Mouse (Mus musculus): ENCODE measurements around the gene Cachd1. TPM values are rescaled to one million over a fixed set of nuclear protein-coding genes. Genes with fewer than 3 reads are reported as not detected.
A peak's percentile ranks its signal among the peaks of the same experiment; 100 is the strongest.

Cachd1 gene
- polyA plus RNA-seq, 1 experiment from 2014 or later, result 16.6 TPM

DNA sequence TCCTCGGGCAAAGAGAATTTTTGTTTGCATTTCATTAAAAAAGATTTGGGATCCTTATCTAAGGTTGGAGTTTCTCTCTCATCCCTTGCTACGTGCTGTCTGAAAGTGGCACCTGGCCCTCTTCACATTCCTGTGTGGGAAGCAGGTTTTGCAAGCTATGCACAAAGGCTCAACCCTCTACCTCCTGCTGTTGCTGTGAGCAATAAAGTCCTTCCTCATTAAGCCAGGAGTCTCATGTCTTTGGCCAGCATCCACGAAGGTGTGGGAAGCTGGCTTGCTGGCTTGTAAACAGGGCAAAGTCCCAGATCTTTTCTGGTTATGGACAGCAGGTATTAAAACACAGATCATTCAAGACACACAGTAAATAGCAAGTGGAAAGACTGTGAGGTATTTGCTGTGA, 7.9 kb upstream of the Cachd1 start:
- Histone ChIP-seq H3K27ac (replicated peaks) (no peak overlapping the region), H3K4me1 (replicated peaks) (no peaks in the 10 kb centered on the region), H3K27me3 (no peaks in the 10 kb centered on the region), H3K4me2 (no peak overlapping the region), H3K9me3 (no peaks in the 10 kb centered on the region), H3K9ac (no peak overlapping the region), H3K36me3 (no peaks in the 10 kb centered on the region), H3K4me3 (no peak overlapping the region)
- no peak for ATAC-seq (ENCODE audit: low read depth)
- 38% methylated on average over 3 of the region's 3 CpGs for WGBS

- peak overlapping the region; percentile 91 for H3K9ac ChIP-seq
- peaks cover 46% of the 10 kb centered on the region for H3K4me1 ChIP-seq (replicated peaks)
- H3K27me3 ChIP-seq, result no peaks in the 10 kb centered on the region
- H3K27ac ChIP-seq (replicated peaks), result peak overlapping the region; percentile 93
- H3K4me2 ChIP-seq, result peak overlapping the region; percentile 86
- peak overlapping the region; percentile 94 for H3K4me3 ChIP-seq
- no peaks in the 10 kb centered on the region for H3K9me3 ChIP-seq
- under 1% methylated on average over 60 of the region's 68 CpGs for WGBS
- peak; percentile 52 for ATAC-seq (ENCODE audit: low read depth)
- no peaks in the 10 kb centered on the region for H3K36me3 ChIP-seq
Measured at GRCm38 (mm10) chr4:100776871-100777375, 448 bp downstream of the Cachd1 start.

- Histone ChIP-seq H3K4me3 (peak overlapping the region; percentile 94), H3K27ac (replicated peaks) (peak overlapping the region; percentile 93), H3K4me1 (replicated peaks) (peaks cover 49% of the 10 kb centered on the region), H3K4me2 (peak overlapping the region; percentile 86), H3K9ac (peak overlapping the region; percentile 91), H3K9me3 (no peaks in the 10 kb centered on the region), H3K36me3 (no peaks in the 10 kb centered on the region), H3K27me3 (no peaks in the 10 kb centered on the region)
- WGBS, result 1% methylated on average over 42 of the region's 42 CpGs
- ATAC-seq (ENCODE audit: low read depth), result peak; percentile 49
Measured at GRCm38 (mm10) chr4:100777376-100778041, 1.0 kb downstream of the Cachd1 start.

DNA sequence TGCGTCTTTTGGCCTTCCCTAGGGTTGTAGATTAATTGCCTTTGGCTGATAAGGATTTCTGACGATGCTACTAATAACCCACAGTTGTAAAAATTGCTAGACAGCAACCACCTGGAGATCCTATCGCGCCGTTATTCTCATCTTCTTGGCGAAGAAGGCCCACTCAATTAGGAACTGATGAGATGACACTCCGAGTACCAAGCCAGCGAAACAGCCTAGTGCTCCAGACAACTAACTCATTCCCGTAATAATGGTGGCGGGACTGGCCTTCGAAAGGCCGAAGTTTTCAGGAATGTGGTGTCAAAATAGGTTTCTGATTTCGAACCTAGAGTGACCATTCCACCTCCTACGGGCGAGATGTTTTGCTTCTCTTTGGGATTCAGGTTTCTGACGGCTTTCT, 1.6 kb downstream of the Cachd1 start:
- H3K36me3 ChIP-seq, result no peaks in the 10 kb centered on the region
- H3K9me3 ChIP-seq, result no peaks in the 10 kb centered on the region
- peak overlapping the region; percentile 86 for H3K4me2 ChIP-seq
- H3K27ac ChIP-seq (replicated peaks), result peak overlapping the region; percentile 93
- H3K9ac ChIP-seq, result peak overlapping the region; percentile 91
- no peak for ATAC-seq (ENCODE audit: low read depth)
- H3K4me3 ChIP-seq, result peak overlapping the region; percentile 94
- 1% methylated on average over 16 of the region's 16 CpGs for WGBS
- H3K4me1 ChIP-seq (replicated peaks), result peaks cover 50% of the 10 kb centered on the region
- H3K27me3 ChIP-seq, result no peaks in the 10 kb centered on the region

- Histone ChIP-seq H3K27me3 (no peaks in the 10 kb centered on the region), H3K4me1 (replicated peaks) (peaks cover 56% of the 10 kb centered on the region), H3K27ac (replicated peaks) (no peak overlapping the region), H3K9me3 (no peaks in the 10 kb centered on the region), H3K4me3 (peak overlapping the region; percentile 94), H3K36me3 (no peaks in the 10 kb centered on the region), H3K4me2 (peak overlapping the region; percentile 86), H3K9ac (peak overlapping the region; percentile 91)
- WGBS, result 8% methylated on average over 4 of the region's 4 CpGs
- no peak for ATAC-seq (ENCODE audit: low read depth)
Measured at GRCm38 (mm10) chr4:100779023-100779422, 2.5 kb downstream of the Cachd1 start.

GRCm38 (mm10) chr4:100779695-100780094, 3.2 kb downstream of the Cachd1 start:
- 3% methylated on average over 5 of the region's 5 CpGs for WGBS
- peak overlapping the region; percentile 91 for H3K9ac ChIP-seq
- ATAC-seq (ENCODE audit: low read depth), result no peak

DNA sequence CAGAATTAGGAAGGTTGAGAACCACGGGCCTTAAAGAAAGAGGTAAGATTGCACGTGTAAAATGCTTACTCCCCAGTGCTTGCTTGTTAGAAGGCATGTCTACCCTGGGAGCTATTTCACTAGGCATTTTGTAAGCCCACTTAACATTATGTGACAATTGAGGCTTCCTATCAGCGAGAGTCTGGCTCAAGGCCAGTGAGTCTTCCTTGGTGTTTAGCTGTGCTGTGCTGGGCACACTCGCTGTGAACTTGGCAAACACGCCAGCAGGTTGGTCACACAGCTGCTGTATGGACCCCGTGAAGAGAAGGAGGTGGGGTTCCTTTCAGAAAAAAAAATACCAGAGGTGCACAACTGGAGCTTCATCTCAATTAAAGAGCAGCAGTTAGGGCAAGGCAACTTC, 4.4 kb downstream of the Cachd1 start:
- H3K36me3 ChIP-seq, result no peaks in the 10 kb centered on the region
- H3K27me3 ChIP-seq, result no peaks in the 10 kb centered on the region
- H3K4me3 ChIP-seq, result no peak overlapping the region
- no peak for ATAC-seq (ENCODE audit: low read depth)
- no peak overlapping the region for H3K27ac ChIP-seq (replicated peaks)
- peak overlapping the region; percentile 86 for H3K4me2 ChIP-seq
- H3K9ac ChIP-seq, result no peak overlapping the region
- peaks cover 57% of the 10 kb centered on the region for H3K4me1 ChIP-seq (replicated peaks)
- WGBS, result 42% methylated on average over 6 of the region's 6 CpGs
- no peaks in the 10 kb centered on the region for H3K9me3 ChIP-seq

More at GRCm38 (mm10) chr4:100779695-100780094, 3.2 kb downstream of the Cachd1 start:
- no peak overlapping the region for H3K27ac ChIP-seq (replicated peaks)
- H3K4me2 ChIP-seq, result peak overlapping the region; percentile 86
- no peaks in the 10 kb centered on the region for H3K27me3 ChIP-seq
- peaks cover 58% of the 10 kb centered on the region for H3K4me1 ChIP-seq (replicated peaks)
- no peaks in the 10 kb centered on the region for H3K9me3 ChIP-seq
- no peaks in the 10 kb centered on the region for H3K36me3 ChIP-seq
- H3K4me3 ChIP-seq, result peak overlapping the region; percentile 94

GRCm38 (mm10) chr4:100782348-100782747, 5.9 kb downstream of the Cachd1 start:
- no peak overlapping the region for H3K4me3 ChIP-seq
- no peak overlapping the region for H3K9ac ChIP-seq
- no peak overlapping the region for H3K27ac ChIP-seq (replicated peaks)
- no peaks in the 10 kb centered on the region for H3K27me3 ChIP-seq
- no peak for ATAC-seq (ENCODE audit: low read depth)
- 76% methylated on average over 8 of the region's 8 CpGs for WGBS
- H3K36me3 ChIP-seq, result no peaks in the 10 kb centered on the region
- peaks cover 52% of the 10 kb centered on the region for H3K4me1 ChIP-seq (replicated peaks)
- H3K4me2 ChIP-seq, result no peak overlapping the region
- H3K9me3 ChIP-seq, result no peaks in the 10 kb centered on the region

- no peaks in the 10 kb centered on the region for H3K27me3 ChIP-seq
- H3K36me3 ChIP-seq, result no peaks in the 10 kb centered on the region
- no peak overlapping the region for H3K27ac ChIP-seq (replicated peaks)
- H3K9me3 ChIP-seq, result no peaks in the 10 kb centered on the region
- H3K4me2 ChIP-seq, result no peak overlapping the region
- ATAC-seq (ENCODE audit: low read depth), result no peak
- H3K9ac ChIP-seq, result no peak overlapping the region
- no peak overlapping the region for H3K4me3 ChIP-seq
- peaks cover 52% of the 10 kb centered on the region for H3K4me1 ChIP-seq (replicated peaks)
- 82% methylated on average over 3 of the region's 3 CpGs for WGBS
Measured at GRCm38 (mm10) chr4:100782891-100783290, 6.4 kb downstream of the Cachd1 start.

GRCm38 (mm10) chr4:100787201-100787600, 10.7 kb downstream of the Cachd1 start:
- no peak for ATAC-seq (ENCODE audit: low read depth)
- H3K27ac ChIP-seq (replicated peaks), result no peak overlapping the region
- no peak overlapping the region for H3K4me2 ChIP-seq
- H3K4me3 ChIP-seq, result no peak overlapping the region
- H3K9me3 ChIP-seq, result no peaks in the 10 kb centered on the region
- no peak overlapping the region for H3K9ac ChIP-seq
- H3K27me3 ChIP-seq, result no peaks in the 10 kb centered on the region
- H3K4me1 ChIP-seq (replicated peaks), result peaks cover 12% of the 10 kb centered on the region
- no peaks in the 10 kb centered on the region for H3K36me3 ChIP-seq
- WGBS, result 80% methylated on average over 3 of the region's 3 CpGs

DNA sequence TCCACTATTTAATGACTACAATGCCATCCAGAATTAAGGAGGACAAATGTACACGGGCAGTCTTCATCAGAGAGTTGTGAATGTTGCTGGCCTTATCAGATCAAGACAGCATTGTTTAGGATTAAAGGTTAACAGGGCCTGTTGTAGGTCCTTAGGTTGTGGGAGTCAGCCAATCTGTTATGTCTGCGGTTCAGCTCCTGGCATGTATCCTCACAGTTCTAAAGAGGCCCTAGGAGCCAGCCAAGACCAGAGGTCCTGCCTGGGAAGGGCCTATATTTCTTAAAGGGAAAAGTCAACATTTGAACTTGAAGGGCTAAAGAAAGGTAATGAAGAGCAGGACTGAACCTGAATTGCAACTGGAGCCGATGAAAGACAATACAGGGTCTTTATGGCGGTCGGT, 13.7 kb downstream of the Cachd1 start:
- H3K36me3 ChIP-seq, result no peaks in the 10 kb centered on the region
- ATAC-seq (ENCODE audit: low read depth), result no peak
- H3K4me2 ChIP-seq, result no peak overlapping the region
- H3K4me3 ChIP-seq, result no peak overlapping the region
- WGBS, result 82% methylated on average over 5 of the region's 5 CpGs
- H3K9me3 ChIP-seq, result no peaks in the 10 kb centered on the region
- no peak overlapping the region for H3K9ac ChIP-seq
- H3K4me1 ChIP-seq (replicated peaks), result peaks cover 20% of the 10 kb centered on the region
- H3K27me3 ChIP-seq, result no peaks in the 10 kb centered on the region
- no peak overlapping the region for H3K27ac ChIP-seq (replicated peaks)

GRCm38 (mm10) chr4:100793147-100793546, 16.7 kb downstream of the Cachd1 start:
- Histone ChIP-seq H3K27me3 (no peaks in the 10 kb centered on the region), H3K27ac (replicated peaks) (no peak overlapping the region), H3K4me1 (replicated peaks) (peaks cover 50% of the 10 kb centered on the region), H3K9me3 (no peaks in the 10 kb centered on the region), H3K4me3 (no peak overlapping the region), H3K36me3 (no peaks in the 10 kb centered on the region), H3K9ac (no peak overlapping the region), H3K4me2 (no peak overlapping the region)
- WGBS, result 11% methylated on average over 2 of the region's 2 CpGs
- no peak for ATAC-seq (ENCODE audit: low read depth)

GRCm38 (mm10) chr4:100795523-100795922, 19.0 kb downstream of the Cachd1 start:
- Histone ChIP-seq H3K4me1 (replicated peaks) (peaks cover 55% of the 10 kb centered on the region), H3K9ac (no peak overlapping the region), H3K4me3 (no peak overlapping the region), H3K27ac (replicated peaks) (no peak overlapping the region), H3K36me3 (no peaks in the 10 kb centered on the region), H3K9me3 (no peaks in the 10 kb centered on the region), H3K27me3 (no peaks in the 10 kb centered on the region), H3K4me2 (no peak overlapping the region)
- 27% methylated on average over 5 of the region's 5 CpGs for WGBS
- ATAC-seq (ENCODE audit: low read depth), result no peak
